Mouse (Mus musculus): ENCODE results near the gene Stx18. TPM values are rescaled to one million over a fixed set of nuclear protein-coding genes. Genes with fewer than 3 reads are reported as not detected.

The Stx18 gene
- polyA plus RNA-seq (2017; shearing (Covaris generic)): 28.4 TPM

GRCm38 (mm10) chr5:38038710-38039592 lies at the start of gene Stx18:
TSS of gene Stx18 (plus strand) at chr5:38038742.

DNA sequence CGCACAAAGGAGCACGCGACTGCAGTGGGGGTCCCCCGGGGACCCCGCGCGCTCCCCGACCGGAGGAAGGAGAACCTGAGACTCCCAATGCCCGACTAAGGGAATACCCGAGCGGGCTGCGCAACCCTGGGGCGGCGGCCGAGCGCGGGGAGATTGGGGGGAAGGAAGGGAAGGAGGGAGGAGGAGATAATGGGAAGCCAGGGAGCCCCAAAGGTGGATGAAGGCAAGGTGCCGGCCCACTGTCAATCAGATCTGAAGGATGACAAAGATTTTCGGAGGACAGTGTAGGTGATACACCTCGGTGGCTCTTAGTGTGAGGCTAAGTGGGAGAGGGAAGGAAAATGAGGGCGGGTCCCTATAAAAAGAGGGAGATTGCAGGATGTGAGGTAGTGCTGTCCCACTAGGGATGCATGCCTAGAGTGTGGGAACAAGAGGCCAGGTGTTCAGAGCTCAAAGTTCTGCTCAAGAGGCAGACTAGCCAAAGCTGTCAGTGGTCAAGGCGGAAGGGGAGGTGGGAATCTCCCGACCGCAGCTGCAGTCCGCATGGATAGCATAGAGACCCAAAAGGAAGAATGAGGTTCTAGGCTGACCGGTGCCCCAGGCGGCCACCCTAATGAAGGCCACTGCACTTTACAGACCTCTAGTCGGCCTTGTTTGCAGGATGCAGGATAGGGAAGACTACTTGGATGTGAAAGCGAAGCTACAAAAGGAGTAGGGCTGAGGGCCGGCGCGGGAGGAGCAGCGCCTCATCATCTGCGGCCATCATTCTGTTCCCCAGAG lies 121.3 kb downstream of the Stx18 start, which contains the start of gene Nsg1:
Gene Nsg1 (minus strand): TSS at position 274 of the 780 bp plus-strand sequence.

Other genes with a start within 250 kb of the Stx18 start
- gene Msx1, start 214.2 kb upstream of the Stx18 start, polyA plus RNA-seq (2017; shearing (Covaris generic)): not detected
- not detected for gene Nsg1, start 121.2 kb downstream of the Stx18 start, polyA plus RNA-seq (2017; shearing (Covaris generic))
- gene Zbtb49, start 181.7 kb downstream of the Stx18 start, polyA plus RNA-seq (2017; shearing (Covaris generic)): 19.6 TPM
- 56.8 TPM for gene Lyar, start 181.7 kb downstream of the Stx18 start, polyA plus RNA-seq (2017; shearing (Covaris generic))
- 117 TPM for gene Tmem128, start 221.4 kb downstream of the Stx18 start, polyA plus RNA-seq (2017; shearing (Covaris generic))
- gene Otop1, start 237.2 kb downstream of the Stx18 start, polyA plus RNA-seq (2017; shearing (Covaris generic)): not detected

All from naive thymus-derived CD4-positive, alpha-beta T cell, adult 5 months (primary cell).